Mouse (Mus musculus): ENCODE data around the gene Rab3gap2. TPM values are rescaled to one million over a fixed set of nuclear protein-coding genes. Genes with fewer than 3 reads are reported as not detected.

The Rab3gap2 gene
- total and polyA plus RNA-seq, 2 experiments from 2014 or later: 19.7 to 34.4 TPM

GRCm38 (mm10) chr1:185256753-185257152 is 52.8 kb downstream of the Rab3gap2 start:
- Histone ChIP-seq H3K27me3 (ENCODE audit: insufficient read depth, low read length) (no peaks in the 10 kb centered on the region), H3K4me1 (ENCODE audit: insufficient read depth, low read length) (no peaks in the 10 kb centered on the region), H3K9ac (replicated peaks; ENCODE audit: low read length) (no peak overlapping the region), H3K9me3 (ENCODE audit: low read length) (no peaks in the 10 kb centered on the region), H3K4me2 (ENCODE audit: low read depth, low read length) (no peak overlapping the region), H3K36me3 (ENCODE audit: insufficient read depth, low read length) (peaks cover 41% of the 10 kb centered on the region; the same call in 1 of the 2 replicates), H3K4me3 (ENCODE audit: low read length) (no peak overlapping the region), H3K27ac (no peak overlapping the region)
- 34% methylated on average over 3 of the region's 3 CpGs for WGBS
- ATAC-seq (no peak), DNase-seq (ENCODE audit: low spot score) (no peak)
- no peak for TF ChIP-seq CTCF (IDR thresholded peaks at IDR 0.05; ENCODE audit: low read depth)

GRCm38 (mm10) chr1:185262565-185262964 is 58.6 kb downstream of the Rab3gap2 start:
- no peaks in the 10 kb centered on the region for H3K9me3 ChIP-seq (ENCODE audit: low read length)
- peaks cover 74% of the 10 kb centered on the region for H3K36me3 ChIP-seq (ENCODE audit: insufficient read depth, low read length)
- DNase-seq (ENCODE audit: low spot score) (peak; percentile 65), ATAC-seq (peak; percentile 79)
- 50% methylated on average over 14 of the region's 14 CpGs for WGBS
- no peaks in the 10 kb centered on the region for H3K27me3 ChIP-seq (ENCODE audit: insufficient read depth, low read length)
- H3K27ac ChIP-seq: no peak overlapping the region
- H3K4me3 ChIP-seq (ENCODE audit: low read length): no peak overlapping the region
- no peaks in the 10 kb centered on the region for H3K4me1 ChIP-seq (ENCODE audit: insufficient read depth, low read length)
- peak; percentile 87 for TF ChIP-seq CTCF (IDR thresholded peaks at IDR 0.05; ENCODE audit: low read depth)
- no peak overlapping the region for H3K9ac ChIP-seq (replicated peaks; ENCODE audit: low read length)
- H3K4me2 ChIP-seq (ENCODE audit: low read depth, low read length): no peak overlapping the region

- Histone ChIP-seq H3K4me3 (ENCODE audit: low read length) (no peak overlapping the region), H3K9me3 (ENCODE audit: low read length) (no peaks in the 10 kb centered on the region), H3K9ac (replicated peaks; ENCODE audit: low read length) (no peak overlapping the region), H3K4me2 (ENCODE audit: low read depth, low read length) (no peak overlapping the region), H3K4me1 (ENCODE audit: insufficient read depth, low read length) (no peaks in the 10 kb centered on the region), H3K27ac (no peak overlapping the region), H3K27me3 (ENCODE audit: insufficient read depth, low read length) (no peaks in the 10 kb centered on the region), H3K36me3 (ENCODE audit: insufficient read depth, low read length) (peaks cover 58% of the 10 kb centered on the region)
- no peak for TF ChIP-seq CTCF (IDR thresholded peaks at IDR 0.05; ENCODE audit: low read depth)
- no peak for ATAC-seq
- 91% methylated on average over 4 of the region's 4 CpGs for WGBS
- DNase-seq (ENCODE audit: low spot score): no peak
These were observed 64.8 kb downstream of the Rab3gap2 start for GRCm38 (mm10) chr1:185268675-185269074.

GRCm38 (mm10) chr1:185270403-185271097 is 66.6 kb downstream of the Rab3gap2 start:
- ATAC-seq: no peak
- TF ChIP-seq CTCF (IDR thresholded peaks at IDR 0.05; ENCODE audit: low read depth): no peak
- 96% methylated on average over 8 of the region's 8 CpGs for WGBS
- peaks cover 53% of the 10 kb centered on the region for H3K36me3 ChIP-seq (ENCODE audit: insufficient read depth, low read length)
- no peaks in the 10 kb centered on the region for H3K9me3 ChIP-seq (ENCODE audit: low read length)
- H3K27me3 ChIP-seq (ENCODE audit: insufficient read depth, low read length): no peaks in the 10 kb centered on the region
- no peak overlapping the region for H3K27ac ChIP-seq
- H3K4me3 ChIP-seq (ENCODE audit: low read length): no peak overlapping the region
- H3K4me1 ChIP-seq (ENCODE audit: insufficient read depth, low read length): no peaks in the 10 kb centered on the region
- no peak for DNase-seq (ENCODE audit: low spot score)
- no peak overlapping the region for H3K9ac ChIP-seq (replicated peaks; ENCODE audit: low read length)
- H3K4me2 ChIP-seq (ENCODE audit: low read depth, low read length): no peak overlapping the region

- Histone ChIP-seq H3K4me2 (ENCODE audit: low read depth, low read length) (no peak overlapping the region), H3K27me3 (ENCODE audit: insufficient read depth, low read length) (no peaks in the 10 kb centered on the region), H3K36me3 (ENCODE audit: insufficient read depth, low read length) (peaks cover 56% of the 10 kb centered on the region), H3K4me3 (ENCODE audit: low read length) (no peak overlapping the region), H3K9me3 (ENCODE audit: low read length) (no peaks in the 10 kb centered on the region), H3K27ac (no peak overlapping the region), H3K4me1 (ENCODE audit: insufficient read depth, low read length) (no peaks in the 10 kb centered on the region), H3K9ac (replicated peaks; ENCODE audit: low read length) (no peak overlapping the region)
- ATAC-seq (no peak), DNase-seq (ENCODE audit: low spot score) (no peak)
- 90% methylated on average over 9 of the region's 9 CpGs for WGBS
- TF ChIP-seq CTCF (IDR thresholded peaks at IDR 0.05; ENCODE audit: low read depth): no peak
These were observed 67.5 kb downstream of the Rab3gap2 start for GRCm38 (mm10) chr1:185271373-185271772.

- H3K36me3 ChIP-seq (ENCODE audit: insufficient read depth, low read length): peaks cover 70% of the 10 kb centered on the region
- DNase-seq (ENCODE audit: low spot score): no peak
- no peaks in the 10 kb centered on the region for H3K4me1 ChIP-seq (ENCODE audit: insufficient read depth, low read length)
- no peak overlapping the region for H3K27ac ChIP-seq
- H3K9me3 ChIP-seq (ENCODE audit: low read length): no peaks in the 10 kb centered on the region
- no peak overlapping the region for H3K9ac ChIP-seq (replicated peaks; ENCODE audit: low read length)
- 90% methylated on average over 5 of the region's 5 CpGs for WGBS
- H3K4me3 ChIP-seq (ENCODE audit: low read length): no peak overlapping the region
- TF ChIP-seq CTCF (IDR thresholded peaks at IDR 0.05; ENCODE audit: low read depth): no peak
- no peak for ATAC-seq
- H3K27me3 ChIP-seq (ENCODE audit: insufficient read depth, low read length): no peaks in the 10 kb centered on the region
- H3K4me2 ChIP-seq (ENCODE audit: low read depth, low read length): no peak overlapping the region
These were observed 71.1 kb downstream of the Rab3gap2 start for GRCm38 (mm10) chr1:185274819-185275545.

GRCm38 (mm10) chr1:185275976-185276375 is 72.1 kb downstream of the Rab3gap2 start:
- ATAC-seq: no peak
- no peak overlapping the region for H3K27ac ChIP-seq
- peaks cover 75% of the 10 kb centered on the region for H3K36me3 ChIP-seq (ENCODE audit: insufficient read depth, low read length)
- WGBS: 96% methylated on average over 7 of the region's 7 CpGs
- DNase-seq (ENCODE audit: low spot score): no peak
- H3K9me3 ChIP-seq (ENCODE audit: low read length): no peaks in the 10 kb centered on the region
- no peak overlapping the region for H3K9ac ChIP-seq (replicated peaks; ENCODE audit: low read length)
- no peaks in the 10 kb centered on the region for H3K4me1 ChIP-seq (ENCODE audit: insufficient read depth, low read length)
- H3K27me3 ChIP-seq (ENCODE audit: insufficient read depth, low read length): no peaks in the 10 kb centered on the region
- TF ChIP-seq CTCF (IDR thresholded peaks at IDR 0.05; ENCODE audit: low read depth): no peak
- H3K4me3 ChIP-seq (ENCODE audit: low read length): no peak overlapping the region
- H3K4me2 ChIP-seq (ENCODE audit: low read depth, low read length): no peak overlapping the region

Measured in hindbrain, postnatal 0 days (tissue).